Mouse (Mus musculus) liver, embryonic 11.5 days (tissue): Measurements from ENCODE around the gene Sapcd2. TPM values are rescaled to one million over a fixed set of nuclear protein-coding genes. Genes with fewer than 3 reads are reported as not detected.

Experiments
- ATAC-seq: fragments of 200-750 bp; cut with Nextera tagmentation; replicated peaks from 2 replicates; pipeline ENCODE4 v1.8.0; 2017; ENCODE audit warnings: moderate number of reproducible peaks, mild to moderate bottlenecking, moderate TSS enrichment, moderate library complexity; ENCODE audit not compliant: low FRiP score
- DNase-seq: peaks from one replicate; pipeline ENCODE4 v3.0.0-alpha.2; 2017; ENCODE audit warnings: low spot score
- H3K27ac ChIP-seq: fragments of 300-500 bp; sonication (generic); 2 replicates; pipeline ENCODE4 v1.5.1; 2014; ENCODE audit warnings: mild to moderate bottlenecking, low read depth, low read length, control low read depth
- H3K27me3 ChIP-seq: fragments of 300-500 bp; sonication (generic); replicated peaks from 2 replicates; pipeline ENCODE4 v1.6.1; 2014; ENCODE audit warnings: low read length, mixed read lengths; ENCODE audit not compliant: control insufficient read depth, insufficient read depth
- H3K36me3 ChIP-seq: fragments of 300-500 bp; sonication (generic); 2 replicates; pipeline ENCODE4 v1.6.1; 2014; ENCODE audit warnings: mild to moderate bottlenecking, low read length, moderate library complexity, mixed read lengths; ENCODE audit not compliant: control insufficient read depth, insufficient read depth
- H3K4me1 ChIP-seq: fragments of 300-500 bp; sonication (generic); replicated peaks from 2 replicates; pipeline ENCODE4 v1.6.1; 2014; ENCODE audit warnings: low read length, mixed read lengths; ENCODE audit not compliant: control insufficient read depth, insufficient read depth
- H3K4me2 ChIP-seq: fragments of 300-500 bp; sonication (generic); 2 replicates; pipeline ENCODE4 v1.6.1; 2014; ENCODE audit warnings: mild to moderate bottlenecking, control low read depth, moderate library complexity
- H3K4me3 ChIP-seq: fragments of 300-500 bp; sonication (generic); 2 replicates; pipeline ENCODE4 v1.5.1; 2014; ENCODE audit warnings: low read depth, low read length, control low read depth
- H3K9ac ChIP-seq: fragments of 300-500 bp; sonication (generic); 2 replicates; pipeline ENCODE4 v1.6.1; 2014; ENCODE audit warnings: low read depth, low read length, control low read depth
- H3K9me3 ChIP-seq: fragments of 300-500 bp; sonication (generic); 2 replicates; pipeline ENCODE4 v1.6.1; 2016; ENCODE audit warnings: low read length, inconsistent platforms, mixed read lengths; ENCODE audit not compliant: control insufficient read depth
- WGBS: fragments of 180-500 bp; shearing (Covaris S2); extraction: QIAGEN DNeasy Blood & Tissue Kit; methylation state at CpG from one replicate; pipeline ENCODE4 v1.1.7; 2014; 5-methylcytosine and 5-hydroxymethylcytosine counted together
- polyA plus RNA-seq: library from polyadenylated mRNA; unstranded; fragments of >200 nt; fragmentation: Nextera tagmentation; extraction: Ambion mirVana; gene quantifications from 2 replicates; pipeline ENCODE4 v1.2.1, GENCODE M21; 2014

The Sapcd2 gene
- polyA plus RNA-seq, 1 experiment from 2014 or later: 51.0 TPM

DNA sequence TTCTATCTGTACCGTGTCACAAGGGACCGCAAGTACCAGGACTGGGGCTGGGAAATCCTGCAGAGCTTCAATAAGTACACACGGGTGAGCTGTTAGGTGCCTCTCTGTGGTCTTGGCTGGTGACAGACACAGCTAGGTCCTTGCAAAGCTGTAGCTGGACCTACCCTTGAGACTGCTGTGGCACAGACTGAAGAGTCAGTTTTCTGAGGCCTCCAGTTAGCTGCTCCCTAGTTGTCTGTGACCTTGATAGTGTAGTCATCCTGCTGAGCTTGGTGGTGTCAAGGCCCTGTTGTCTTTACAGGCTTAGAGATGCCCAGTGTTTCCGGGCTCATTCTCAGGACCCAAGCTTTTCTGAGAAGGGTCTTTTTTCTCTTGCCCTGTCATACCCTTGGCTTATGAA is 22.6 kb upstream of the Sapcd2 start:
- Histone ChIP-seq H3K27me3 (no peaks in the 10 kb centered on the region), H3K4me3 (no peak overlapping the region), H3K9ac (no peak overlapping the region), H3K4me1 (no peaks in the 10 kb centered on the region), H3K36me3 (peaks cover 58% of the 10 kb centered on the region), H3K4me2 (no peak overlapping the region), H3K27ac (no peak overlapping the region), H3K9me3 (no peaks in the 10 kb centered on the region)
- ATAC-seq (no peak), DNase-seq (no peak)
- 95% methylated on average over 4 of the region's 4 CpGs for WGBS

DNA sequence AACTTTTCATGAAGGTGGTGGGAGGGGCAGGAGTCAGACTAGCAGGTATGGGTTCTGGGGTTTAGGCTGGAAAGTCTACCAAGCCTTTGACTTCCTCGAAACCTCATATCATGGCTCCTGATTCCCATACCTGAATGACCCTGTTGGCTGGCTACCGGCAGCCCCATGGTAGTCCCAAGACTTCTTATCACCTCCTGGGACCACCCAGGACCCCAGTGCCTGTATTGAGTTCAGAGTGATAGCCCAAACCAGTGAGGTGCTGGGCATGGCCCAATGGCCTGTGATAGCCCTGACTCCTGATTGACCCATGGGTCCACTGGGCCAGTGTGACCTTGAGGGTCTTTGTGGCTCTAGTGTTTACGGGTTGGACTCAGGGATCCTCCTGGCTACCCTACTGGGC is 21.4 kb upstream of the Sapcd2 start:
- no peak overlapping the region for H3K9ac ChIP-seq
- DNase-seq: no peak
- H3K9me3 ChIP-seq: no peaks in the 10 kb centered on the region
- no peak overlapping the region for H3K4me3 ChIP-seq
- no peak for ATAC-seq
- no peak overlapping the region for H3K27ac ChIP-seq
- WGBS: 88% methylated on average over 3 of the region's 3 CpGs
- peaks cover 48% of the 10 kb centered on the region for H3K36me3 ChIP-seq
- no peak overlapping the region for H3K4me2 ChIP-seq
- H3K27me3 ChIP-seq: no peaks in the 10 kb centered on the region
- H3K4me1 ChIP-seq: peaks cover 4% of the 10 kb centered on the region; the same call in 1 of the 2 replicates

DNA sequence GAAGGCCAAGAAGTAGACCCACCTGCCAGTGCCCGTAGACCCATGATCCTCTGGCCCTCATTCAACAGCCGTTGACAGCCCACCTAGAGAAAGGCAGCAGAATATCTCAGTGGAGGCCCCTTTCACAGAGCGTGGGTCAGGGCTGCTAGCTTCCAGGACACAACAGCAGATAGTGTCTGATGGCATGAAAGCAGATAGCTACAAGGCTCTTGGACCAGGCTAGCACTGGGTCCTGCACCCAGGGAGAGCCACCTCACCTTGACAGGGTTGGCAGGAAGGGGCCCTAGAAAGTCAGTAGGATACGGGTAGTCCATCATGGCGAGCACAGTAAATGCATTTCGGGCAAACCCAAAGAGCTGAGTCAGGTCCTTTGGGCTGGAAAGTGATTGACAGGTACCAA is 17.9 kb upstream of the Sapcd2 start:
- WGBS: 79% methylated on average over 6 of the region's 6 CpGs
- DNase-seq (no peak), ATAC-seq (no peak)
- H3K4me3 ChIP-seq: no peak overlapping the region
- H3K4me1 ChIP-seq: peaks cover 11% of the 10 kb centered on the region
- no peak overlapping the region for H3K4me2 ChIP-seq
- H3K27ac ChIP-seq: no peak overlapping the region
- H3K9ac ChIP-seq: no peak overlapping the region
- H3K27me3 ChIP-seq: no peaks in the 10 kb centered on the region
- H3K9me3 ChIP-seq: no peaks in the 10 kb centered on the region
- H3K36me3 ChIP-seq: peaks cover 21% of the 10 kb centered on the region

DNA sequence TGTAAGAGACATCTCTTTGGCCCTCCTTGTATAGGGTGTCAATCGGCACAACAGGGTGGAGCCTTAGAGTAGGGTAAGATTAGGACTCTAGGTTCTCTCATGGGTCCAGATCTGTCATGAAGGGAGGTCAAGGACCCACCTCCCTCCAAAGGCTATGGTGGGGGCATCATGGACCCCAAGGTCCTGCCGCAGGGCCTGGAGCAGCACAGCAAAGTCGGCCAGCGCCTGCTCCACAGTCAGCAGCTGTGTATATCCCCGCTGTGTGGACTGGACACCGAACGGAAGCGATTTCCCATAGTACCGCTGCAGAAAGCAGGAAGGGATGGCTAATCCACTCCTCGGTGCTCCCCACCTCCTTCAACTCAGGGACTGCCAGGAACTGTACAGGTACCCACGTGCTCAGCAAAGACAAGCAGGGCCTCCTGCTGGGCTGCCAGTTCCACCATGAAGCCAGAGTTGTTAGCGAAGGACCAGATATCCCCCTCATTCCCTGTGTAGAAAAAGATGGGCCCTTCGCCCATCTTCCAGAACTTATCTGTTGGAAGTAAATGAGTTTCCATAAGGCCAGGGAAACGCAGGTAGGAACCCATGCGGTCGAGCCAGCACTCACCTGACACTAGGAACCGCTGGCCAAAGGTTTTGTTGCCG is 16.6 kb upstream of the Sapcd2 start:
- no peak for DNase-seq
- Histone ChIP-seq H3K27ac (no peak overlapping the region), H3K36me3 (peaks cover 8% of the 10 kb centered on the region), H3K9ac (peak overlapping the region; percentile 58), H3K27me3 (no peaks in the 10 kb centered on the region), H3K4me1 (peaks cover 11% of the 10 kb centered on the region), H3K4me2 (peak overlapping the region; percentile 95), H3K9me3 (no peaks in the 10 kb centered on the region), H3K4me3 (peak overlapping the region; percentile 68)
- 37% methylated on average over 18 of the region's 18 CpGs for WGBS
- no peak for ATAC-seq

DNA sequence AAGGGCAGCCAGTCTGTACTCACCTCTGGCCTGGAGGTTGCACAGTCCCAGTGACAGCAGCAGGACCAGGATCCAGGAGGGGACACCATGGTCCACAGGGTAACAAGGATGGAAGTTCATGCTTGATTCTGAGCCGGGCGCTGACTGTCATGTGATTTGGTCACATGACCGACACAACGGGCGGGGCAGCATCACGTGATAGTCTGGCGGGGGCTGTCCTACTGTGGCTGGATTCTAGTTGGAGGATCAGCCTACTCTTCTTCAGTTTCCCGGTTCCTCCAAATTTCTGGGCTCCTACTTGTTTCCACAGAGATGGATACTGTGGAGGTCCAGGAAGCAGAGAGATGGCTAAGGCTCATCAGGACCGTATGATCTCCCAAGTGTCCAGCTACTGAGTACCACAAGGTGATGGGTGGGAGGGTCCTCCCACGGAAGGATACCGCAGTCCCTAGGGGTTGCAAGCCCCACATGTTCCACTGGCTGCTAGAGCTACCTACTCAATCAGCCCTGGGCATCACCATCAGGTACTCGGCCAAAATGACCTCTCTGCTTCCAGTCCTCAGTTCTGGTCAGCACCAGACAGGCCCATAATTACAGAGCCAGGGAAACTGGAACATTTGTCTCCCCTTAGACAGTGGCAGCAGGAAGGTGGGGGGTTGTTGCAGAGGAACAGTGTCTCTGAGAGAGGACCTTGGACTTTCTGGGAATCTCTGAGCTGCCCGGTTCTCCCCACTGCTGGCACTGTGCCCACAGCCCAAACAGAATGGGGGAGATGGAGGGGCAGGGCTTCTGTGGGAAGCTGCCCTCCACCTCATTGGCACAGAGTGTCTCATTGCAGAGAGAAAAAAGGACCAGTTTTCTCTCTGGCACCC is 15.7 kb upstream of the Sapcd2 start, which contains the start of gene Dpp7:
Dpp7 (minus strand) TSS at position 152 of the 872 bp plus-strand sequence.
- ATAC-seq (peak; percentile 80), DNase-seq (peak; percentile 90)
- H3K4me2 ChIP-seq: peak within 1 kb of the TSS; percentile 95
- no peaks in the 10 kb centered on the region for H3K27me3 ChIP-seq
- no peaks in the 10 kb centered on the region for H3K9me3 ChIP-seq
- H3K27ac ChIP-seq: no peak within 1 kb of the TSS
- peak within 1 kb of the TSS; percentile 67 for H3K9ac ChIP-seq
- WGBS: 6% methylated on average over 13 of the region's 13 CpGs
- H3K4me3 ChIP-seq: peak within 1 kb of the TSS; percentile 68
- H3K4me1 ChIP-seq: peaks cover 11% of the 10 kb centered on the region
- H3K36me3 ChIP-seq: no peaks in the 10 kb centered on the region; the same call in 1 of the 2 replicates

DNA sequence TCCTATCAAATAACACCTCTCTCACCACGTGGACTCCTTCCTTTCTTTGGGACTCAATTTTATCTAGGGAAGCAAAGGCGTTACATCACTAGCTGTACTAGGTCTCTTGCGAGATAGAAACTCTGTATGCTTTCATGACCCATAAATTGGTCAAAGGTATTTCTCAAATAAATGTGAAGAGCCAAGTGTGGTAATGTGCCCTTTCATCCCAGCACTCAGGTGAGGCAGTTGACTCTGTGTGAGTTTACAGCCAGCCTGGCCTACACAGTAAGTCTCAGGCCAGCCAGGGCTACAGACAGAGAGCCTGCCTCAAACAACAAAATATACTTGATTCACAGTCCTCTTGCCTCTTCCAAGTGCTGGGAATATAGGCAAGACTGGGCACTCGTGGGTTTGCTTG is 12.3 kb upstream of the Sapcd2 start:
- no peak overlapping the region for H3K4me2 ChIP-seq
- H3K4me3 ChIP-seq: no peak overlapping the region
- DNase-seq (no peak), ATAC-seq (no peak)
- 72% methylated on average over 4 of the region's 4 CpGs for WGBS
- peaks cover 11% of the 10 kb centered on the region for H3K4me1 ChIP-seq
- no peaks in the 10 kb centered on the region for H3K36me3 ChIP-seq
- H3K9me3 ChIP-seq: no peaks in the 10 kb centered on the region
- H3K27me3 ChIP-seq: no peaks in the 10 kb centered on the region; the same call in none of the 2 replicates
- H3K9ac ChIP-seq: no peak overlapping the region
- no peak overlapping the region for H3K27ac ChIP-seq

DNA sequence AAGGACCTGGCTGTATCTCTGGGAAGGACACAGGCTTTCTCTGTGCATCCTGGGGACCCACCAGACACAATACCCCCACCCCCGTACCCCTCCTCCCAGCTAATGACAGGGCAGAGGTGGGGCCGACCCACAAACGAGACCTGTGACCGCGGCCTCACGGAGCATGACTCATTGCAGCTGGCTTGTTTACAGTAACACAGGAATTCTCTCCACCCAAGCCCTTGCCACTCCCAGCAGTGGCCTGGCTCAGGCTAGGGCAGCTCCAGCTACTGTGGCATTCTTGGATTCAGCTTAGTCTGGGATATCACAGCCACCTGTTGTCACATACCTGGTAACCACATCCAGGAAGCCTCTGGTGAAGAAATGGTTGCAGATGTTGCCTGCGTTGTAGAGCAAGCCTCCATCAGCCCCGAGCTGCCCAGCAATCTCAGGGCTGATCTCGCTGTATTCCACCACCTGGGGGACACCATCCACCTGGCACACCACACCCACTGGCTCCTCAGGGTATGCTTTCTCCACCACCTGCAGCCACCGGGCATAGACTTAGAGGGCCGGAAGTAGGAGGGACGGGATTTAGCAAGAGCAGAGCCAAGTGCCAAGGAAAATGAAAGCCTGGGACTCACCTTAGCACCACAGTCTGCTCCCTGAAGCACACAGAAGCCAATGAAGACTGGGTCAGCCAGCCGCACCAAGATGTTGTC is 8.5 kb upstream of the Sapcd2 start:
- H3K36me3 ChIP-seq: no peaks in the 10 kb centered on the region
- no peaks in the 10 kb centered on the region for H3K9me3 ChIP-seq
- H3K4me2 ChIP-seq: no peak overlapping the region
- H3K4me3 ChIP-seq: no peak overlapping the region
- peaks cover 3% of the 10 kb centered on the region; the same call in 1 of the 2 replicates for H3K4me1 ChIP-seq
- no peak overlapping the region for H3K9ac ChIP-seq
- ATAC-seq: no peak
- no peak overlapping the region for H3K27ac ChIP-seq
- peaks cover 2% of the 10 kb centered on the region for H3K27me3 ChIP-seq
- 65% methylated on average over 13 of the region's 13 CpGs for WGBS
- DNase-seq: no peak

- H3K27me3 ChIP-seq: peaks cover 2% of the 10 kb centered on the region
- ATAC-seq: no peak
- no peak overlapping the region for H3K27ac ChIP-seq
- no peaks in the 10 kb centered on the region for H3K9me3 ChIP-seq
- H3K4me2 ChIP-seq: peak overlapping the region; percentile 100
- no peaks in the 10 kb centered on the region for H3K36me3 ChIP-seq
- 84% methylated on average over 4 of the region's 4 CpGs for WGBS
- H3K9ac ChIP-seq: no peak overlapping the region
- no peak overlapping the region for H3K4me3 ChIP-seq
- H3K4me1 ChIP-seq: peaks cover 6% of the 10 kb centered on the region
- DNase-seq: no peak
These were observed 7.8 kb upstream of the Sapcd2 start for GRCm38 (mm10) chr2:25364313-25364712.
